Mouse (Mus musculus) testis, adult 2 months (tissue): ENCODE measurements around the gene Olfr156.

Experiments used
- CTCF ChIP-seq: fragments of 200-500 bp; IDR thresholded peaks from 2 replicates; pipeline ENCODE4 v1.5.1; 2012; ENCODE audit warnings: low read depth, mild to moderate bottlenecking, inconsistent platforms, low read length, moderate library complexity; ENCODE audit not compliant: control insufficient read depth, insufficient read depth, insufficient replicate concordance
- POLR2A ChIP-seq: fragments of 200-500 bp; IDR thresholded peaks from 2 replicates; pipeline ENCODE4 v1.6.1; 2012; ENCODE audit warnings: low read depth, mild to moderate bottlenecking, inconsistent platforms, low read length, moderate library complexity; ENCODE audit not compliant: control insufficient read depth

DNA sequence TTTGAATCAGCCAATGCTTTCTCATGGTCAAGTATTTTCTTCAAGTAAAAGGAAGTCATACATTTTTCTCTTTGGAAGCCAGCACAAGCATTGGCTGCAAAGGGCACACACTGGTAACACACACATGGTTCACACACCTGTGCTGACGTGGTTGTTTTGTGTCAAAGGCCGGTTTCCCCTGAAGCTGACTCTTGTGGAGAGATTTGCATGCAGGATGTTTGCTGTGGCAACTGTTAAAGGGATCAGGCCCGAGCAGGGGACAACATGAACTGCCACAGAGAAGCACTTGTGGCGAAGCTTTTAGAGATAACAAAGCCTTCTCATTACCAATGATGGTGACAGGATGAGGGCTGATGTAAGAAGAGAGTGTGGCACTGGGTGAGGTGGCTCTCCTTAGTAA is 11.1 kb upstream of the Olfr156 start:
- TF ChIP-seq POLR2A: no peak
- no peak for TF ChIP-seq CTCF
